Mouse (Mus musculus) leukemia stem cell, adult 10-12 weeks (primary cell): ENCODE measurements around the gene Olfr746. TPM values are rescaled to one million over a fixed set of nuclear protein-coding genes. Genes with fewer than 3 reads are reported as not detected.

Experiments used
- polyA plus RNA-seq: library from polyadenylated mRNA; stranded (reverse); fragments of >175 nt; gene quantifications from 2 replicates; pipeline ENCODE4 v1.2.3, GENCODE M21; 2012; ENCODE audit warnings: low replicate concordance

Gene Olfr746
- polyA plus RNA-seq: not detected in 2 replicates

GRCm38 (mm10) chr14:50646783-50647182 lies at the start of gene Olfr746:
TSS of gene Olfr746 (plus strand) at chr14:50647083.

GRCm38 (mm10) chr14:50614579-50614978 lies 32.3 kb upstream of the Olfr746 start, which contains the start of gene Olfr744:
TSS of gene Olfr744 (plus strand) at chr14:50614879.

GRCm38 (mm10) chr14:50639088-50639487 lies 7.8 kb upstream of the Olfr746 start, which contains the start of gene Olfr745:
TSS of gene Olfr745 (plus strand) at chr14:50639388.

GRCm38 (mm10) chr14:50693106-50693505 lies 46.2 kb downstream of the Olfr746 start, which contains the start of gene Olfr747:
TSS of gene Olfr747 (minus strand) at chr14:50693206.

Other genes starting within 250 kb of the Olfr746 start
- not detected in 2 replicates for gene Olfr738, start 239.5 kb upstream of the Olfr746 start, polyA plus RNA-seq
- not detected in 2 replicates for gene Olfr739, start 228.5 kb upstream of the Olfr746 start, polyA plus RNA-seq
- not detected in 2 replicates for gene Olfr740, start 201.5 kb upstream of the Olfr746 start, polyA plus RNA-seq
- not detected in 2 replicates for gene Olfr741, start 174.3 kb upstream of the Olfr746 start, polyA plus RNA-seq
- not detected in 2 replicates for gene Olfr742, start 143.5 kb upstream of the Olfr746 start, polyA plus RNA-seq
- not detected in 2 replicates for gene Olfr743, start 125.2 kb upstream of the Olfr746 start, polyA plus RNA-seq
- not detected in 2 replicates for gene Olfr744, start 32.2 kb upstream of the Olfr746 start, polyA plus RNA-seq
- gene Olfr745, start 7.7 kb upstream of the Olfr746 start, polyA plus RNA-seq: not detected in 2 replicates
- not detected in 2 replicates for gene Olfr747, start 46.1 kb downstream of the Olfr746 start, polyA plus RNA-seq
- gene Olfr748, start 60.3 kb downstream of the Olfr746 start, polyA plus RNA-seq: not detected in 2 replicates
- not detected in 2 replicates for gene Olfr749, start 98.0 kb downstream of the Olfr746 start, polyA plus RNA-seq
- gene Ttc5, start 138.4 kb downstream of the Olfr746 start, polyA plus RNA-seq: 2.2 and 32.8 TPM in 2 replicates
- gene Ccnb1ip1, start 160.6 kb downstream of the Olfr746 start, polyA plus RNA-seq: 0.11 and 3.0 TPM in 2 replicates
- 2.0 and 4.7 TPM in 2 replicates for gene Parp2, start 160.8 kb downstream of the Olfr746 start, polyA plus RNA-seq
- gene Tep1, start 223.5 kb downstream of the Olfr746 start, polyA plus RNA-seq: 1.9 and 2.6 TPM in 2 replicates